Mouse (Mus musculus): ENCODE results near the gene Med19. TPM values are rescaled to one million over a fixed set of nuclear protein-coding genes. Genes with fewer than 3 reads are reported as not detected.
A peak's percentile ranks its signal among the peaks of the same experiment; 100 is the strongest.
"Not testable (repeated sequence)": the region's sequence is repeated elsewhere in the genome, so short reads cannot be mapped to it uniquely, and the experiment has no call there.

Med19 gene
- polyA plus RNA-seq, 1 experiment from 2014 or later, result 53.8 TPM

DNA sequence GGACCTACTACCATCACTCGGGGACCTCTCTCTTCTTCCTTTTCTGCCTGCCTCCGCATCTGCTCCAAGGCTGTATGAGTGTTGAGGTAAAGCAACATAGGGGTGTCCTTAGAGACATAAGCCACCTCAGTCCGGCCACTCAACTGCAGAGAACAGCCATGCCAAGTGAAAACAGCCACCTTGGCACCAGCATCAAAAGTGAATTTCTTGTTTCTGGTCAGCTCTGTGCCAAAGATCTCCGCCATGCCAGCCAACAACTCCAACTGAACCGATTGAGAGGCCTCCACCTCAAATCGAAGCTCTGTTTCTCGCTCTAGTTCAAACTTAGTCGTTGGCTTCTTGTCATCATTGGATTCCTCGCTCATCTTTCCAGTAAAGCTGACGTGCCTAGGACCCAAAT is 47.6 kb downstream of the Med19 start:
- Histone ChIP-seq H3K27ac (ENCODE audit: low read length) (no peak overlapping the region), H3K9ac (replicated peaks; ENCODE audit: low read depth, low read length) (no peak overlapping the region), H3K4me3 (replicated peaks; ENCODE audit: low read length) (no peak overlapping the region), H3K9me3 (ENCODE audit: control insufficient read depth, low read length) (no peaks in the 10 kb centered on the region), H3K27me3 (replicated peaks; ENCODE audit: control insufficient read depth, insufficient read depth, low read length) (no peaks in the 10 kb centered on the region), H3K4me1 (replicated peaks; ENCODE audit: control insufficient read depth, insufficient read depth, low read length) (peaks cover 25% of the 10 kb centered on the region), H3K36me3 (ENCODE audit: control insufficient read depth, insufficient read depth) (peaks cover 9% of the 10 kb centered on the region), H3K4me2 (ENCODE audit: low read length) (no peak overlapping the region)
- ATAC-seq, result no peak
- WGBS, result 93% methylated on average over 10 of the region's 10 CpGs

DNA sequence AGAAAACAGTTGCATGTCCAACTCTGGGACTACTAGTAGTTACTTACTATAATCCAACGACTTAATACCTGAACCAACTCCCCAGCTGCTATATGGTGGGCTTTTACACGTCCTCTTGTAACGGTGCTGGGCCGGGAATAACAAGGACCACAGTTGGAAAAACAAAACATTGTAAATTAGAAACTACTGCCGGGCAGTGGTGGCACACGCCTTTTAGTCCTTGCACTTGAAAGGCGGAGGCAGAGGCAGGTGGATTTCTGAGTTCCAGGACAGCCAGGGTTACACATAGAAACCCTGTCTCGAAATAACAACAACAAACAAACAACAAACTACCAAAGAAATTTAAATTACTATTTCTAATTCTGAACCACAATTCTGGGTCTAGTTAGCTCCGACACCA is 48.5 kb downstream of the Med19 start:
- no peaks in the 10 kb centered on the region for H3K27me3 ChIP-seq (replicated peaks; ENCODE audit: control insufficient read depth, insufficient read depth, low read length)
- peak overlapping the region; percentile 98 for H3K4me2 ChIP-seq (ENCODE audit: low read length)
- peaks cover 25% of the 10 kb centered on the region for H3K4me1 ChIP-seq (replicated peaks; ENCODE audit: control insufficient read depth, insufficient read depth, low read length)
- WGBS, result 3% methylated on average over 9 of the region's 9 CpGs
- peak overlapping the region; percentile 61 for H3K9ac ChIP-seq (replicated peaks; ENCODE audit: low read depth, low read length)
- H3K27ac ChIP-seq (ENCODE audit: low read length), result no peak overlapping the region
- ATAC-seq, result peak; percentile 9
- H3K9me3 ChIP-seq (ENCODE audit: control insufficient read depth, low read length), result no peaks in the 10 kb centered on the region
- peaks cover 7% of the 10 kb centered on the region for H3K36me3 ChIP-seq (ENCODE audit: control insufficient read depth, insufficient read depth)
- H3K4me3 ChIP-seq (replicated peaks; ENCODE audit: low read length), result peak overlapping the region; percentile 70

DNA sequence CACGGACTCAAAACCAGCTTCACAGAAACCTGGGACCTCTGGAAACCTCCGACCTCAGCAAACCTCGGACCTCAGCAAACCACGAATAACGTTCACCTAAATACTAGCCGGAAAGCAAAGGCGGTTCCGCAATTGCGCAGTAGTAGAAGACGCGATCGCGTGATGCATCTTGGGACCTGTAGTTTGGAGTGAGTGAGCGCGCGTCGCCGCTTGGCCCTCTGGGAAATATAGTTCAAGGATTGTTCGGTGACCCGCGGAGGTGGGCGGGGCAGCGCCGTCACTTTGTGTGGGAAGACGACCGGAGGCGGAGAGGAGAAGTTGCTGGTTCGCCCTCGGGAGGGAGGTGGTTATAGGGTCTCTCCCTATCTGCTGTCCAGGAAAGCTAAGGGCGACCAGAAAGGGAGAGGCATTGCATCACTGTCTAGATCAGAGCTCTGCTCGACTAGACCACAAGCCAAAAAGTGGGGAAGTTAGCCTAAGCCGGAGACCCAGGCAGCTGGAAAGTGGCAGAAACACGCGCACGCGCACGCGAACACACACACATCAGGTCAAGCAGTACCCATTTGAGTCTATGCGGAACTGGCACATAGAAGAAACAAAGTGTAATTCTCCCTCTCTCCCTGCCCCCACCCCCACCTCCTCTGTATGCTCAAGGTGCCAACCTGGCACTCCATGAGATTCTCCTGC is 49.1 kb downstream of the Med19 start, which contains the start of gene Clp1:
TSS of gene Clp1 (minus strand) at position 179 of the 687 bp plus-strand sequence.
- H3K4me1 ChIP-seq (replicated peaks; ENCODE audit: control insufficient read depth, insufficient read depth, low read length), result peaks cover 25% of the 10 kb centered on the region
- H3K36me3 ChIP-seq (ENCODE audit: control insufficient read depth, insufficient read depth), result peaks cover 7% of the 10 kb centered on the region
- peak within 1 kb of the TSS; percentile 98 for H3K4me2 ChIP-seq (ENCODE audit: low read length)
- H3K27ac ChIP-seq (ENCODE audit: low read length), result peak within 1 kb of the TSS; percentile 86
- H3K9me3 ChIP-seq (ENCODE audit: control insufficient read depth, low read length), result no peaks in the 10 kb centered on the region
- H3K9ac ChIP-seq (replicated peaks; ENCODE audit: low read depth, low read length), result peak within 1 kb of the TSS; percentile 71
- peak; percentile 97 for ATAC-seq
- H3K27me3 ChIP-seq (replicated peaks; ENCODE audit: control insufficient read depth, insufficient read depth, low read length), result no peaks in the 10 kb centered on the region
- under 1% methylated on average over 39 of the region's 39 CpGs for WGBS
- peak within 1 kb of the TSS; percentile 70 for H3K4me3 ChIP-seq (replicated peaks; ENCODE audit: low read length)

DNA sequence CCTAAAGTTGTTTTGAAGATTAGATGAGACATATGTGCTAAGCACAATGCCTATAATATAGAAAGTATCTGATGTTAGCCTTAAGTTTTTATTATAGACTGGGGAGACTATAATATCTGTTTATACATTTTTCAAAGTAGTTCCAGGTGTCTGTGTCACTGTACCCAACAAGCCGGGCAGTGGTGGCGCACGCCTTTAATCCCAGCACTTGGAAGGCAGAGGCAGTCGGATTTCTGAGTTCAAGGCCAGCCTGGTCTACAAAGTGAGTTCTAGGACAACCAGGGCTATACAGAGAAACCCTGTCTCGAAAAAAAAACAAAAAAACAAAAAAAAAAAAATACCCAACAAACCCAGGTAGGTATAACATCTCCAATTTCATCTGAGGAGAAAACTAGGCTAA is 50.0 kb downstream of the Med19 start:
- H3K4me1 ChIP-seq (replicated peaks; ENCODE audit: control insufficient read depth, insufficient read depth, low read length), result peaks cover 26% of the 10 kb centered on the region
- not testable (repeated sequence) for H3K36me3 ChIP-seq (ENCODE audit: control insufficient read depth, insufficient read depth); H3K4me3 ChIP-seq (replicated peaks; ENCODE audit: low read length); H3K4me2 ChIP-seq (ENCODE audit: low read length); H3K27ac ChIP-seq (ENCODE audit: low read length); ATAC-seq; H3K27me3 ChIP-seq (replicated peaks; ENCODE audit: control insufficient read depth, insufficient read depth, low read length); H3K9me3 ChIP-seq (ENCODE audit: control insufficient read depth, low read length); H3K9ac ChIP-seq (replicated peaks; ENCODE audit: low read depth, low read length)
- WGBS, result 79% methylated on average over 5 of the region's 5 CpGs

DNA sequence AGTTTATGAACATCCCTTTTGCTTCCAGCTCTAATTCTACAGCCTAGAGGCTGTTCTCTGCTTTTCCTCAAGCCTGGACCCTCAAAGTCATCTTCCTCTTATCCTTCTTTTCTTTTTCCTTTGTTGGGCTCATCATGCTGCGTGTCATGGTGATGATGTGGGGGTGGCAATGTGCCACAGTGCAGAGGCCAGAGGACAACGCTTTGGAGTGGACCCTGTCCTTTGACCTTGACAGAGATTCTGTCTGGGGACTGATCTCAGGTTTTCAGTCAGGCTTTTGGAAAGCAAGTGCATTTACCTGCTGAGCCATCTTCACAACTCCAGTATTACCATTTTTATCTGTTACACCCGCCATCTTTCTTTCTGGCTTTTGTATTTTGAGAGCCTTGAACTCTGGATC is 53.0 kb downstream of the Med19 start:
- H3K4me3 ChIP-seq (replicated peaks; ENCODE audit: low read length), result no peak overlapping the region
- 82% methylated on average over 3 of the region's 3 CpGs for WGBS
- H3K9me3 ChIP-seq (ENCODE audit: control insufficient read depth, low read length), result no peaks in the 10 kb centered on the region
- no peak overlapping the region for H3K4me2 ChIP-seq (ENCODE audit: low read length)
- H3K27me3 ChIP-seq (replicated peaks; ENCODE audit: control insufficient read depth, insufficient read depth, low read length), result no peaks in the 10 kb centered on the region
- no peak overlapping the region for H3K27ac ChIP-seq (ENCODE audit: low read length)
- H3K36me3 ChIP-seq (ENCODE audit: control insufficient read depth, insufficient read depth), result no peaks in the 10 kb centered on the region
- H3K4me1 ChIP-seq (replicated peaks; ENCODE audit: control insufficient read depth, insufficient read depth, low read length), result peaks cover 34% of the 10 kb centered on the region
- no peak for ATAC-seq
- no peak overlapping the region for H3K9ac ChIP-seq (replicated peaks; ENCODE audit: low read depth, low read length)

DNA sequence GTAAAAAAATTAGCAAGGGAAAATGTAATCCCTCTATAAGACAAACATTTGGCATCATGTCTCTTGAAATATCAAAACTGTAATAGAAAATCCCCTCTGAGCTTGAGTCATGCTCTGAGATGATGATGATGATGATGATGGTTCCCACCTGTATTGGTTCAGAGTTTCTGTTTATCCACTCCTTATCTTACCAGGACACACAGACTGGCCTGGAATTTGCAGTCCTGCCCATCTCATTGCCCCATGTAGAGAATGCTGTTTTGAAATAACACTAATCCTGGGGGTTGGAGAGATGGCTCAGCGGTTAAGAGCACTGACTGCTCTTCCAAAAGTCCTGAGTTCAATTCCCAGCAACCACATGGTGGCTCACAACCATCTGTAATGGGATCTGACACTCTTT is 54.2 kb downstream of the Med19 start:
- no peak overlapping the region for H3K4me3 ChIP-seq (replicated peaks; ENCODE audit: low read length)
- H3K36me3 ChIP-seq (ENCODE audit: control insufficient read depth, insufficient read depth), result no peaks in the 10 kb centered on the region
- H3K4me1 ChIP-seq (replicated peaks; ENCODE audit: control insufficient read depth, insufficient read depth, low read length), result peaks cover 40% of the 10 kb centered on the region
- whole genome bisulfite sequencing, result 86% methylated on average over 1 of the region's 1 CpGs
- no peak overlapping the region for H3K4me2 ChIP-seq (ENCODE audit: low read length)
- ATAC-seq, result no peak
- H3K27ac ChIP-seq (ENCODE audit: low read length), result no peak overlapping the region
- no peaks in the 10 kb centered on the region for H3K9me3 ChIP-seq (ENCODE audit: control insufficient read depth, low read length)
- H3K27me3 ChIP-seq (replicated peaks; ENCODE audit: control insufficient read depth, insufficient read depth, low read length), result no peaks in the 10 kb centered on the region
- H3K9ac ChIP-seq (replicated peaks; ENCODE audit: low read depth, low read length), result no peak overlapping the region

DNA sequence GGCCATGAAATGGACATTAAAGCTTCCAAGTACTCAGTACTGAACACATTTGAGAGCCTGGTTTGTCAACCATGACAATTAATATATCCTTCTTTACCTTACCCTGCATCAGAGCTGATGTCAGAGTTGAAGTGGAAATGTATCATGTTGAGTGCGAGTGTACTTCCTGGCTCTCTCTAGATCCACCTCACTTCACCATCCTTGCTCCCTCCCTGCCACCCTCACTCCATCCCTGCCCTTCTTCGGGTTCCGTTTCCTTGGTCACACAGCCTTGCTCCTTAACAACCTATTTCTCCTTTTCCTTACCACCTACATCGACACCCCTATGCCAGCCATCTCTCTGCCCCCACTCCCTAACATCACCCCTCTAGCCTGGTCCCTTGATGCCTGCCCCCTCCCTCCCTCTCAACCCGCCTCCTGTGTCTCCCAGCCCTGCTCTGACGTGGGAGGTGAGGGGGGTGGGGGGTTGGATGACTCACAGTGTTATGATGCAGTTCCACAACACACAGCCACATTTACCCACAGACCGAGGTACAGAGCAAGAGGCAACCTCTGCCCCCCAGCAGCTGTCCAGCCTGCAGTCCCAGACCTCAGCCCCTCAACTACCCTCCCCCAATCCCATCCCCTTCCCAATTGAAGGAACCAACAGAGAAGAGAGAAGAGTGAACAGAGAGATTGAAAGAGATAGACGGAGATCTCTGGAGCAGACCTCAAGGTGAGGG is 55.5 kb downstream of the Med19 start, which contains the start of gene Ypel4:
TSS of gene Ypel4 (plus strand) at position 480 of the 722 bp plus-strand sequence.
- peak within 1 kb of the TSS; percentile 82 for H3K27ac ChIP-seq (ENCODE audit: low read length)
- no peaks in the 10 kb centered on the region for H3K36me3 ChIP-seq (ENCODE audit: control insufficient read depth, insufficient read depth)
- ATAC-seq, result peak; percentile 84
- peak within 1 kb of the TSS; percentile 84 for H3K4me2 ChIP-seq (ENCODE audit: low read length)
- no peaks in the 10 kb centered on the region for H3K27me3 ChIP-seq (replicated peaks; ENCODE audit: control insufficient read depth, insufficient read depth, low read length)
- peak within 1 kb of the TSS; percentile 80 for H3K9ac ChIP-seq (replicated peaks; ENCODE audit: low read depth, low read length)
- WGBS, result 3% methylated on average over 8 of the region's 8 CpGs
- H3K4me1 ChIP-seq (replicated peaks; ENCODE audit: control insufficient read depth, insufficient read depth, low read length), result peaks cover 48% of the 10 kb centered on the region
- H3K9me3 ChIP-seq (ENCODE audit: control insufficient read depth, low read length), result no peaks in the 10 kb centered on the region
- peak within 1 kb of the TSS; percentile 58 for H3K4me3 ChIP-seq (replicated peaks; ENCODE audit: low read length)

DNA sequence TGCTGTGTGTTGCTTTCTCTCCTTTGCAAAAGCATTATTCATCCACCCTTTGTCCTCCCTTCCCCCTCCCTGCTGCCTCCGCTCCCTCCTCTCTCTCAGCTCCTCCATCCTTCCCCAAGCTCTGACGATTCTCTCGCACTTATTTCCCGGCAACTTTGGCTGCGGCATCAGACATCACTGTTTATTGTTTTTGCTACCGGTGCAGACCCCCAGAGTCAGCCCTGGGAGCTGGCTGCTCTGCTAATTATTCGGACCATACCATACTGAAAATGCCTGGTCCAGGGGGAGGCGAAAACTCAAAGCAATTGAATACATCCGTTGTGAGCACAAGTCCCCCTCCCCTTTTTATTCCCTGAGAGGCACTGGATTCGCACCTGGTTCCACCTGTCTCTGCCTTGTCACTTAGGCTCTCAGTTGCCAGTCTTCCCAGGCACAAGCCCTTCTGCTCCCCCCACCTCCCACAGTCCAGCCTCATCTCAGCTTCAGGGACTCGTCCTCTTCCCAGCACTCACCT is 56.2 kb downstream of the Med19 start:
- no peaks in the 10 kb centered on the region for H3K27me3 ChIP-seq (replicated peaks; ENCODE audit: control insufficient read depth, insufficient read depth, low read length)
- peak overlapping the region; percentile 84 for H3K4me2 ChIP-seq (ENCODE audit: low read length)
- peak overlapping the region; percentile 58 for H3K4me3 ChIP-seq (replicated peaks; ENCODE audit: low read length)
- no peaks in the 10 kb centered on the region for H3K9me3 ChIP-seq (ENCODE audit: control insufficient read depth, low read length)
- H3K9ac ChIP-seq (replicated peaks; ENCODE audit: low read depth, low read length), result peak overlapping the region; percentile 80
- ATAC-seq, result peak; percentile 57
- peaks cover 49% of the 10 kb centered on the region for H3K4me1 ChIP-seq (replicated peaks; ENCODE audit: control insufficient read depth, insufficient read depth, low read length)
- WGBS, result 2% methylated on average over 11 of the region's 11 CpGs
- H3K36me3 ChIP-seq (ENCODE audit: control insufficient read depth, insufficient read depth), result no peaks in the 10 kb centered on the region
- H3K27ac ChIP-seq (ENCODE audit: low read length), result peak overlapping the region; percentile 82

DNA sequence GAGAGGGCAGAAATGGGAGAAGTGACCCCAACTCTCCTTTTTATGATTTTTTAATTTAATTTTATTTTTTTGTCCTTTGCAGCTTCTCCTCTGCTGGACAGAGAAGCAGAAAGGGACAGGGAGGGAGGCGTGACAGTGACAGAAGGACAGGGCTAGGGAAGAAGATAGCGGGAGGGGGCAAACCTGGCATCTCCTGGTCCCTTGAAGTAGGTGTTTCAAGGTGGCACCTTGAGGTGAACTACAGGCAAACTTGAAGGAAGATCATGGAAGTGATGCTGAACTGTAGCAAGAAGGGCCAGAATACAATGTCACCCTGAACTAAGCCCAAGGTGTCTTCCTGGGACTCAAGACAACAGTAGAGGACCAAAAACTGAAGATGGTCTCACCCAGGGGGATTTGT is 56.7 kb downstream of the Med19 start:
- H3K27me3 ChIP-seq (replicated peaks; ENCODE audit: control insufficient read depth, insufficient read depth, low read length), result no peaks in the 10 kb centered on the region
- peak overlapping the region; percentile 84 for H3K4me2 ChIP-seq (ENCODE audit: low read length)
- H3K27ac ChIP-seq (ENCODE audit: low read length), result peak overlapping the region; percentile 82; the same call in 1 of the 2 replicates
- WGBS, result 0% methylated on average over 2 of the region's 2 CpGs
- H3K9ac ChIP-seq (replicated peaks; ENCODE audit: low read depth, low read length), result peak overlapping the region; percentile 80
- no peak for ATAC-seq
- H3K4me3 ChIP-seq (replicated peaks; ENCODE audit: low read length), result peak overlapping the region; percentile 58
- no peaks in the 10 kb centered on the region for H3K9me3 ChIP-seq (ENCODE audit: control insufficient read depth, low read length)
- H3K4me1 ChIP-seq (replicated peaks; ENCODE audit: control insufficient read depth, insufficient read depth, low read length), result peaks cover 49% of the 10 kb centered on the region
- no peaks in the 10 kb centered on the region for H3K36me3 ChIP-seq (ENCODE audit: control insufficient read depth, insufficient read depth)
